Mouse (Mus musculus): ENCODE data around the gene Dkkl1. TPM values are rescaled to one million over a fixed set of nuclear protein-coding genes. Genes with fewer than 3 reads are reported as not detected.

Dkkl1 gene
- total RNA-seq, 4 experiments from 2014 or later: 23.1 to 31.5 (median 26.8) TPM

- DNase-seq (ENCODE audit: low spot score in 2 of 2): no peak
Observed at GRCm38 (mm10) chr7:45229459-45230203, 17.7 kb upstream of the Dkkl1 start.

- no peak for DNase-seq (ENCODE audit: low spot score in 2 of 2)
Observed at GRCm38 (mm10) chr7:45229046-45229445, 17.1 kb upstream of the Dkkl1 start.

- no peak for DNase-seq (ENCODE audit: low spot score in 2 of 2)
Observed at GRCm38 (mm10) chr7:45228548-45228947, 16.6 kb upstream of the Dkkl1 start.

GRCm38 (mm10) chr7:45226421-45226820 lies 14.5 kb upstream of the Dkkl1 start:
- DNase-seq (ENCODE audit: low spot score in 2 of 2): no peak

GRCm38 (mm10) chr7:45224826-45225225 lies 12.9 kb upstream of the Dkkl1 start:
- no peak for DNase-seq (ENCODE audit: low spot score in 2 of 2)

GRCm38 (mm10) chr7:45221680-45222079 lies 9.7 kb upstream of the Dkkl1 start:
- DNase-seq (ENCODE audit: low spot score in 2 of 2): no peak

- DNase-seq (ENCODE audit: low spot score in 2 of 2): no peak
Observed at GRCm38 (mm10) chr7:45216442-45217183, 4.7 kb upstream of the Dkkl1 start.

- no peak for DNase-seq (ENCODE audit: low spot score in 2 of 2)
Observed at GRCm38 (mm10) chr7:45215673-45216441, 3.9 kb upstream of the Dkkl1 start, which contains the start of gene Tead2. Gene Tead2 (plus strand): TSS chr7:45215753.

GRCm38 (mm10) chr7:45213708-45214107 lies 1.8 kb upstream of the Dkkl1 start:
- DNase-seq (ENCODE audit: low spot score in 2 of 2): no peak

- DNase-seq (ENCODE audit: low spot score in 2 of 2): no peak
Observed at GRCm38 (mm10) chr7:45212356-45212755, 409 bp upstream of the Dkkl1 start.

- no peak for DNase-seq (ENCODE audit: low spot score in 2 of 2)
Observed at GRCm38 (mm10) chr7:45211070-45211469, 877 bp downstream of the Dkkl1 start.

- no peak for DNase-seq (ENCODE audit: low spot score in 2 of 2)
Observed at GRCm38 (mm10) chr7:45208260-45208659, 3.7 kb downstream of the Dkkl1 start.

GRCm38 (mm10) chr7:45204380-45205143 lies 7.4 kb downstream of the Dkkl1 start, which contains the start of gene Ccdc155:
Gene Ccdc155 (minus strand): TSS chr7:45204892.
- peak; percentile 63 to 93 for DNase-seq (ENCODE audit: low spot score in 2 of 2)

GRCm38 (mm10) chr7:45202654-45203053 lies 9.3 kb downstream of the Dkkl1 start:
- DNase-seq (ENCODE audit: low spot score in 2 of 2): no peak

GRCm38 (mm10) chr7:45198961-45199360 lies 13.0 kb downstream of the Dkkl1 start:
- DNase-seq (ENCODE audit: low spot score in 2 of 2): peak; percentile 38 to 74

- DNase-seq (ENCODE audit: low spot score in 2 of 2): peak; percentile 45 to 64
Observed at GRCm38 (mm10) chr7:45198435-45198834, 13.5 kb downstream of the Dkkl1 start.

GRCm38 (mm10) chr7:45196994-45197393 lies 15.0 kb downstream of the Dkkl1 start:
- no peak for DNase-seq (ENCODE audit: low spot score in 2 of 2)

GRCm38 (mm10) chr7:45196176-45196535 lies 15.8 kb downstream of the Dkkl1 start:
- DNase-seq (ENCODE audit: low spot score in 2 of 2): no peak

- no peak for DNase-seq (ENCODE audit: low spot score in 2 of 2)
Observed at GRCm38 (mm10) chr7:45195341-45196175, 16.4 kb downstream of the Dkkl1 start.

All from left cerebral cortex, adult 8-10 months (tissue).